ENCODE assay signal across 8 mouse cellular contexts in genomic region chr5:35280002-35280782, GRCm38 (mm10). TPM values are rescaled to one million over a fixed set of nuclear protein-coding genes. Genes with fewer than 3 reads are reported as not detected.
DNase-seq lines count a peak whose midpoint lies in the region; ATAC-seq and TF ChIP-seq lines count a peak whose summit lies in the region.

No protein-coding gene starts in this region.

- H3K27ac ChIP-seq in ES-E14 (ENCODE audit: insufficient read depth, low read depth, low read length, poor library complexity, severe bottlenecking) = no peak overlapping the region
- no peak overlapping the region for H3K27ac ChIP-seq in hindbrain, embryonic 12.5 days
- peak overlapping the region; percentile 61 for H3K27ac ChIP-seq in left cerebral cortex, adult 2 months

- no peaks in the 10 kb centered on the region for H3K36me3 ChIP-seq in ES-E14 (ENCODE audit: control insufficient read depth, insufficient read depth, low read length, poor library complexity, severe bottlenecking)
- no peaks in the 10 kb centered on the region for H3K36me3 ChIP-seq in hindbrain, embryonic 12.5 days

- 5% methylated on average over 75 of the region's 75 CpGs for WGBS in hindbrain, embryonic 12.5 days

- peak overlapping the region; percentile 93 for H3K4me2 ChIP-seq in hindbrain, embryonic 12.5 days (replicated peaks)

- peak overlapping the region; percentile 27; the same call in 1 of the 2 replicates for H3K9ac ChIP-seq in ES-E14 (ENCODE audit: insufficient read depth, low read depth, low read length, poor library complexity, severe bottlenecking)
- 0 out of 2 replicates have a peak overlapping the region, but pooled peaks have one; percentile 51 for H3K9ac ChIP-seq in hindbrain, embryonic 12.5 days

- intact Hi-C loops in left cerebral cortex, adult 2 months (cut with DNase I) = loop anchor here (5.0 kb wide), 2 partner anchors 103 to 143 kb away; no protein-coding TSS in a partner anchor

- no peak for ATAC-seq in hindbrain, embryonic 12.5 days (ENCODE audit: low FRiP score)

- no peaks in the 10 kb centered on the region; a peak in 1 of 4 replicates for H3K4me1 ChIP-seq in ES-E14 (ENCODE audit: control insufficient read depth in 2 of 2, insufficient read depth in 2 of 2, low read length in 2 of 2, poor library complexity in 1 of 2)
- H3K4me1 ChIP-seq in hindbrain, embryonic 12.5 days = peaks cover 25% of the 10 kb centered on the region

- peaks cover 83% of the 10 kb centered on the region for H3K27me3 ChIP-seq in hindbrain, embryonic 12.5 days

- in situ Hi-C loops in ES-E14 (cut with MboI; ENCODE audit: low sequenced_read_pairs in 2 of 2, unreplicated experiment in 2 of 2) = no loop called here

- DNase-seq in adrenal gland, adult 2 months = peak; percentile 52
- DNase-seq in adrenal gland, adult 8-10 months = no peak
- no peak for DNase-seq in ES-E14 (ENCODE audit: low read depth, low spot score)
- peak; percentile 56 for DNase-seq in embryo, embryonic 10 days (ENCODE audit: low spot score)
- DNase-seq in left cerebral cortex, adult 2 months (ENCODE audit: extremely low spot score in 1 of 2, low spot score in 2 of 2) = peak; percentile 50 to 64
- DNase-seq in naive thymus-derived CD4-positive, alpha-beta T cell, adult 2 months (ENCODE audit: low read depth) = peak; percentile 2
- DNase-seq in thymus, postnatal 14 days = no peak

- peak overlapping the region; percentile 46 to 72; a peak in 3 of 4 replicates for H3K4me3 ChIP-seq in ES-E14 (ENCODE audit: insufficient read depth in 1 of 2, low read depth in 1 of 2, low read length in 2 of 2, poor library complexity in 1 of 2, severe bottlenecking in 1 of 2)
- H3K4me3 ChIP-seq in hindbrain, embryonic 12.5 days = peak overlapping the region; percentile 53
- peak overlapping the region; percentile 65 for H3K4me3 ChIP-seq in left cerebral cortex, adult 2 months

- TF ChIP-seq CTCF in left cerebral cortex, adult 2 months (IDR thresholded peaks at IDR 0.05) = peak; percentile 3

- no peaks in the 10 kb centered on the region for H3K9me3 ChIP-seq in ES-E14 (ENCODE audit: control insufficient read depth, insufficient read depth, low read depth, low read length)
- H3K9me3 ChIP-seq in hindbrain, embryonic 12.5 days (replicated peaks) = no peaks in the 10 kb centered on the region

TF ChIP-seq in ES-E14, 5 proteins besides CTCF, POLR2A, EP300 and RAD21:
- no peak for TF ChIP-seq ZC3H11A (IDR thresholded peaks at IDR 0.05; ENCODE audit: borderline replicate concordance, low read depth, low read length)
- TF ChIP-seq MAFK (IDR thresholded peaks at IDR 0.05; ENCODE audit: insufficient read depth, low read depth, low read length) = no peak
- no peak for TF ChIP-seq CHD2 (IDR thresholded peaks at IDR 0.05; ENCODE audit: low read depth, low read length)
- TF ChIP-seq HCFC1 (IDR thresholded peaks at IDR 0.05; ENCODE audit: borderline replicate concordance, insufficient read depth, low read length) = no peak

RNA-seq across cellular contexts. Expression of gene Adra2c, which starts 2.1 kb away (rescaled TPM):
- 1 to 10 TPM in 1 of 2 experiments, under 1 TPM in 1; 0.40 to 1.0 TPM for total RNA-seq in adrenal gland, adult 2 months (2021)
- 1.5 and 3.3 TPM in 2 replicates for polyA plus RNA-seq in adrenal gland, adult 2 months (2012; rRNA removed)
- total RNA-seq in adrenal gland, adult 8-10 months (2022) = 1 to 10 TPM; 1.1 to 2.1 (median 1.3) TPM
- 0.16 and 0.45 TPM in 2 replicates for total RNA-seq in ES-E14 (2012; rRNA removed)
- 0.36 and 0.38 TPM in 2 replicates for polyA plus RNA-seq in hindbrain, embryonic 12.5 days (2016; fragmentation: Nextera tagmentation; extraction: Ambion mirVana)
- total RNA-seq in left cerebral cortex, adult 2 months (2021) = 10 to 100 TPM; 19.2 to 22.2 TPM

Comparison
In these comparisons a context has a peak if more than half of its experiments do, and no peak if none do; other contexts are left out.
1. DNase-seq: peak in adrenal gland, adult 2 months (single experiment), embryo, embryonic 10 days (single experiment), left cerebral cortex, adult 2 months (2 of 2) and naive thymus-derived CD4-positive, alpha-beta T cell, adult 2 months (single experiment); none in adrenal gland, adult 8-10 months (single experiment), ES-E14 (single experiment) and thymus, postnatal 14 days (single experiment).
2. RNA of gene Adra2c, which starts 2.1 kb away (total RNA-seq): 19.2 to 22.2 TPM in left cerebral cortex, adult 2 months; 1.1 to 2.1 TPM in adrenal gland, adult 8-10 months, 0.40 to 1.0 TPM in adrenal gland, adult 2 months and 0.16 to 0.45 TPM in ES-E14; every median in the first group is over 4 times any median in the second.
3. Peak in every context shown above with its lines, with median percentiles within 50 percentile points of each other: H3K4me3 ChIP-seq.